In the genomic region with DNA sequence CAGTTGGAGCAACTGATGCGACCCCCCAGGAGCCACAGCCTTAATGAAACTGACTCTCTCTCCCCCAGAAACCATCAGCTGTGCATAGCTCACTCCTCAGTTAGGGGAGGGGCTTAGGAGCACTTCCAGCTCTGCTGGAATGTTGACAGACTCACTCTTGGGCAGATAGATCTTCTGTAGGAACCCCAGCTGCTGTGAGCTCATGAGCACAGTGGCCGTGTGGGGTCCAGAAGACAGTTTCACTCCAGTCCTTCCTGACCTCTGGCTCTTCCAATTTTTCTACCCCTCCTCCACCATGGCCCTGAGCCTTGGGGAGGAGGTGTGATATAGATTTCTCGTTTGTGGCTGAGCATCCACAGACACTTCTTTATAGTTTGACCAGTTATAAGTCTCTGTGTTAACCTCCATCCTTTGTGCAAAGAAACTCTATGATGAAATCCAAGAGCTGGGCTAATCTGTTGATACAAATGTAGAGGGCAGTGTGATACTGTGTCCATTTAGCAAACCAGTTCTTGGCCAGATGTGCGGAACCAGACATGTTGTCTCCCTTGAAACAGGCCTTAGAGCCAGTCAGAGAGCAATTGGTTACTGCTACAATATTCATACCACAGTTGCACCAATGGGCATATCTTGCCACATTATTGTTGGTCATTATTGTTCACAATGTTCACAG, we compare ENCODE assay signal across 16 mouse cellular contexts. TPM values are rescaled to one million over a fixed set of nuclear protein-coding genes. Genes with fewer than 3 reads are reported as not detected.
DNase-seq lines count a peak whose midpoint lies in the region; ATAC-seq and TF ChIP-seq lines count a peak whose summit lies in the region.
"Had no signal": no experiment of that assay in that cellular context is flagged by ENCODE, and none has a peak within 500 bp of the region (broad histone marks: within the 10 kb centered on the region; RNA-seq: fewer than 3 reads in every experiment).

No protein-coding gene starts in this region.

- peak; percentile 89 for ATAC-seq in lung, embryonic 15.5 days (ENCODE audit: borderline replicate concordance, extremely low read depth, low FRiP score, low TSS enrichment)
- peak; percentile 59; the same call in 1 of the 2 replicates for ATAC-seq in stomach, embryonic 14.5 days (ENCODE audit: insufficient number of reproducible peaks, insufficient read depth, low FRiP score, low read depth)

- intact Hi-C loops in heart, postnatal 14 days (cut with DNase I) = no loop called here
- intact Hi-C loops in heart, postnatal 36 days (cut with DNase I) = no loop called here
- intact Hi-C loops in gastrocnemius, adult 2 months (cut with DNase I) = no loop called here

- H3K27me3 ChIP-seq in lung, embryonic 15.5 days = no peaks in the 10 kb centered on the region
- no peaks in the 10 kb centered on the region for H3K27me3 ChIP-seq in stomach, embryonic 14.5 days (ENCODE audit: control insufficient read depth, insufficient read depth, low read length)
- H3K27me3 ChIP-seq: heart, embryonic 15.5 days; liver, embryonic 15.5 days; neural tube, embryonic 13.5 days had no signal

- 28% methylated on average over 4 of the region's 4 CpGs for WGBS in lung, embryonic 15.5 days
- 46% methylated on average over 4 of the region's 4 CpGs for WGBS in stomach, embryonic 14.5 days

- peak; percentile 5 to 32 for DNase-seq in heart, postnatal 14 days
- DNase-seq in heart, postnatal 36 days = no peak
- DNase-seq in lung, postnatal 14 days = no peak
- no peak for DNase-seq in gastrocnemius, adult 2 months
- no peak for DNase-seq in cerebellum, adult 9-11 months
- no peak for DNase-seq in left cerebral cortex, adult 11 months (ENCODE audit: low spot score)
- DNase-seq: adrenal gland, postnatal 10 days; midbrain, embryonic 14.5 days; right cerebral cortex, postnatal 14 days had no signal

- H3K9me3 ChIP-seq in lung, embryonic 15.5 days = no peaks in the 10 kb centered on the region
- no peaks in the 10 kb centered on the region for H3K9me3 ChIP-seq in stomach, embryonic 14.5 days (ENCODE audit: control insufficient read depth, low read depth, low read length)
- H3K9me3 ChIP-seq: heart, embryonic 15.5 days; liver, embryonic 15.5 days; neural tube, embryonic 13.5 days had no signal

- H3K36me3 ChIP-seq in lung, embryonic 15.5 days = no peaks in the 10 kb centered on the region
- no peaks in the 10 kb centered on the region for H3K36me3 ChIP-seq in stomach, embryonic 14.5 days (ENCODE audit: control insufficient read depth, insufficient read depth, low read length)
- H3K36me3 ChIP-seq: heart, embryonic 15.5 days; liver, embryonic 15.5 days; neural tube, embryonic 13.5 days had no signal

- H3K4me2 ChIP-seq in lung, embryonic 15.5 days = no peak overlapping the region
- no peak overlapping the region for H3K4me2 ChIP-seq in stomach, embryonic 14.5 days (replicated peaks; ENCODE audit: low read depth, low read length)
- H3K4me2 ChIP-seq: liver, embryonic 15.5 days; neural tube, embryonic 13.5 days had no signal

- peak overlapping the region; percentile 38; the same call in 1 of the 2 replicates for H3K27ac ChIP-seq in lung, embryonic 15.5 days
- H3K27ac ChIP-seq in gastrocnemius, adult 2 months = 0 out of 2 replicates have a peak overlapping the region, but pooled peaks have one; percentile 2
- peak overlapping the region; percentile 87 for H3K27ac ChIP-seq in stomach, embryonic 14.5 days (ENCODE audit: low read length)
- H3K27ac ChIP-seq: liver, embryonic 15.5 days; neural tube, embryonic 13.5 days had no signal

- H3K4me3 ChIP-seq in lung, embryonic 15.5 days = no peak overlapping the region
- no peak overlapping the region for H3K4me3 ChIP-seq in gastrocnemius, adult 2 months
- H3K4me3 ChIP-seq in stomach, embryonic 14.5 days (ENCODE audit: low read depth, low read length) = no peak overlapping the region
- H3K4me3 ChIP-seq: erythroblast, embryonic 14.5 days; heart, embryonic 15.5 days; liver, embryonic 15.5 days; neural tube, embryonic 13.5 days had no signal

- no peak for TF ChIP-seq CTCF in gastrocnemius, adult 2 months (IDR thresholded peaks at IDR 0.05)

- H3K9ac ChIP-seq in lung, embryonic 15.5 days = no peak overlapping the region
- no peak overlapping the region for H3K9ac ChIP-seq in stomach, embryonic 14.5 days (replicated peaks; ENCODE audit: low read depth, low read length)
- H3K9ac ChIP-seq: heart, embryonic 15.5 days; liver, embryonic 15.5 days; neural tube, embryonic 13.5 days had no signal

- H3K4me1 ChIP-seq in lung, embryonic 15.5 days = peaks cover 13% of the 10 kb centered on the region
- H3K4me1 ChIP-seq in stomach, embryonic 14.5 days (ENCODE audit: control insufficient read depth, insufficient read depth, low read length) = peaks cover 10% of the 10 kb centered on the region; the same call in 1 of the 2 replicates

RNA-seq across cellular contexts. Expression of gene Plac8, which starts 35.2 kb away (rescaled TPM):
- total RNA-seq in heart, postnatal 14 days (2021) = 1 to 10 TPM; 1.5 to 2.4 TPM
- 1 to 10 TPM in 1 of 2 experiments, under 1 TPM in 1; 0.79 to 1.1 TPM for total RNA-seq in heart, postnatal 36 days (2021)
- 12.7 and 20.7 TPM in 2 replicates for polyA plus RNA-seq in lung, embryonic 15.5 days (2015; fragmentation: Nextera tagmentation; extraction: Ambion mirVana)
- total RNA-seq in gastrocnemius, adult 2 months (2021) = not detected
- 148 and 159 TPM in 2 replicates for polyA plus RNA-seq in stomach, embryonic 14.5 days (2014; fragmentation: Nextera tagmentation; extraction: Ambion mirVana)
- total RNA-seq: left cerebral cortex, postnatal 10 days had no signal

Comparison
In these comparisons a context has a peak if more than half of its experiments do, and no peak if none do; other contexts are left out.
1. DNase-seq: peak in heart, postnatal 14 days (2 of 2); none in heart, postnatal 36 days (0 of 2), lung, postnatal 14 days (single experiment), gastrocnemius, adult 2 months (single experiment), cerebellum, adult 9-11 months (single experiment) and left cerebral cortex, adult 11 months (single experiment).
2. H3K27ac ChIP-seq: peak in every context shown above with its lines; median percentile 87 in stomach, embryonic 14.5 days; 38 in lung, embryonic 15.5 days; 2 in gastrocnemius, adult 2 months.